Mouse (Mus musculus) limb, embryonic 10.5 days (tissue): ENCODE data around the gene Cryl1. TPM values are rescaled to one million over a fixed set of nuclear protein-coding genes. Genes with fewer than 3 reads are reported as not detected.
A peak's percentile ranks its signal among the peaks of the same experiment; 100 is the strongest.

ENCODE experiments used
- DNase-seq: peaks from one replicate; pipeline ENCODE4 v3.0.0-alpha.2; 2017; ENCODE audit warnings: low spot score
- H3K27ac ChIP-seq: fragments of 300-500 bp; sonication (generic); 2 replicates; pipeline ENCODE4 v1.5.1; 2016; ENCODE audit warnings: mild to moderate bottlenecking
- H3K27me3 ChIP-seq: fragments of 300-500 bp; sonication (generic); 2 replicates; pipeline ENCODE4 v1.6.1; 2016; ENCODE audit warnings: low read depth, mild to moderate bottlenecking; ENCODE audit not compliant: poor library complexity, severe bottlenecking
- H3K36me3 ChIP-seq: fragments of 300-500 bp; sonication (generic); 2 replicates; pipeline ENCODE4 v1.6.1; 2016; ENCODE audit warnings: mild to moderate bottlenecking, moderate library complexity
- H3K4me1 ChIP-seq: fragments of 300-500 bp; sonication (generic); 2 replicates; pipeline ENCODE4 v1.6.1; 2016
- H3K4me3 ChIP-seq: fragments of 300-500 bp; sonication (generic); 2 replicates; pipeline ENCODE4 v1.5.1; 2016; ENCODE audit warnings: mild to moderate bottlenecking, moderate library complexity
- H3K9me3 ChIP-seq: fragments of 300-500 bp; sonication (generic); replicated peaks from 2 replicates; pipeline ENCODE4 v1.6.1; 2016; ENCODE audit warnings: mild to moderate bottlenecking
- WGBS: fragments of 180-500 bp; shearing (Covaris S2); methylation state at CpG from one replicate; pipeline ENCODE4 v1.1.7; 2016; 5-methylcytosine and 5-hydroxymethylcytosine counted together
- polyA plus RNA-seq: library from polyadenylated mRNA; unstranded; fragments of >200 nt; fragmentation: Nextera tagmentation; extraction: Ambion mirVana; gene quantifications from 2 replicates; pipeline ENCODE4 v1.2.1, GENCODE M21; 2016

Gene Cryl1
- 9.3 and 12.7 TPM in 2 replicates for polyA plus RNA-seq

GRCm38 (mm10) chr14:57398065-57398757, at the start of gene Cryl1:
Gene Cryl1, minus strand, starts transcription at chr14:57398529.
- Histone ChIP-seq H3K9me3 (no peaks in the 10 kb centered on the region), H3K36me3 (no peaks in the 10 kb centered on the region), H3K27ac (peak within 1 kb of the TSS; percentile 88), H3K27me3 (peaks cover 14% of the 10 kb centered on the region), H3K4me1 (peaks cover 10% of the 10 kb centered on the region), H3K4me3 (peak within 1 kb of the TSS; percentile 69)
- 3% methylated on average over 43 of the region's 43 CpGs for WGBS
- DNase-seq = peak; percentile 94

DNA sequence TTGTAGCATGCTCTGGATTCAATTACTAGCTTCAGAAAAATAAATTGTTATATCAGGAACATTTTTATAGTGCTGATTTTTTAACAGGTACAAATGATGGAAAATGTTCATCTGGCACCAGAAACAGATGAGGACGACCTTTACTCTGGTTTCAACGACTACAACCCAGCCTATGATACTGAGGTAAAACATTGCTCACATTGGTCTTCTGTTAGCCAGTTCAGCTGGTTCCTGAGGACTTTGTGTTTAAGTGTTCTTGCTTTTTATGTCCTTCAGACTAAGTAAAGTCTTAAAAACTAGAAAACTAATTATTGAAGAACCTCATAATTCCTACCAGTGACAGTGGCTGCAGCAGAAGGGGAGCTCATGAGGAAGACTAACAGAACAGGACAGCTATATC, 32.1 kb upstream of the Cryl1 start:
- WGBS = 76% methylated on average over 2 of the region's 2 CpGs
- DNase-seq = no peak

GRCm38 (mm10) chr14:57424212-57424561, 25.9 kb upstream of the Cryl1 start:
- 1% methylated on average over 24 of the region's 24 CpGs for WGBS
- Histone ChIP-seq H3K4me1 (peaks cover 16% of the 10 kb centered on the region), H3K27ac (peak overlapping the region; percentile 86), H3K9me3 (no peaks in the 10 kb centered on the region), H3K27me3 (no peaks in the 10 kb centered on the region), H3K4me3 (peak overlapping the region; percentile 96), H3K36me3 (no peaks in the 10 kb centered on the region)
- no peak for DNase-seq

More for the DNA sequence above, 32.1 kb upstream of the Cryl1 start:
- H3K4me1 ChIP-seq = peaks cover 13% of the 10 kb centered on the region
- H3K27ac ChIP-seq = no peak overlapping the region
- H3K4me3 ChIP-seq = no peak overlapping the region
- H3K27me3 ChIP-seq = no peaks in the 10 kb centered on the region
- no peaks in the 10 kb centered on the region for H3K36me3 ChIP-seq
- no peaks in the 10 kb centered on the region for H3K9me3 ChIP-seq

- H3K9me3 ChIP-seq = no peaks in the 10 kb centered on the region
- H3K4me3 ChIP-seq = peak within 1 kb of the TSS; percentile 96
- DNase-seq = peak; percentile 96
- peaks cover 13% of the 10 kb centered on the region for H3K4me1 ChIP-seq
- H3K27me3 ChIP-seq = no peaks in the 10 kb centered on the region
- WGBS = 4% methylated on average over 42 of the region's 42 CpGs
- H3K27ac ChIP-seq = peak within 1 kb of the TSS; percentile 86
- H3K36me3 ChIP-seq = no peaks in the 10 kb centered on the region
These were observed 25.3 kb upstream of the Cryl1 start, which contains the start of gene Ift88 for GRCm38 (mm10) chr14:57423432-57424211. Gene Ift88, plus strand, starts transcription at chr14:57424062.

DNA sequence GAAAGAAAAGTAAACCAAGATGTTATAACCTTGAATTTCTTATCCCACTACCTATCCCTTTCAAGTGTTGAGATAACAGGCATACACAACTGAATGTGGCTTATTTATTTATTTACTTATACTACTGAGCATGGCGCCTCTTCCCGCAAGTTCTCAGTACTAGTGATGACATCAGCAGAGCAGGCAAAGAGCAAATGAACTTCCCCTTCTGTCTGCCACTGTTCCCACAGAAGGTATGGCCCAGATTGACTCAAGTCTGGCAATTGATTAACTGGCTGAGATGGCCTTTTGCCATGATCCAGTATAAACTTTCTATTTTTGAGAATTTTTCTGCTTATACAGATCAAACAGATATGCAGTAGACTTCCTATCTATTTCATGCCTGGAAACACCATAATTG, 18.9 kb upstream of the Cryl1 start:
- Histone ChIP-seq H3K4me1 (peaks cover 4% of the 10 kb centered on the region), H3K27ac (no peak overlapping the region), H3K4me3 (no peak overlapping the region), H3K36me3 (no peaks in the 10 kb centered on the region), H3K9me3 (no peaks in the 10 kb centered on the region), H3K27me3 (no peaks in the 10 kb centered on the region)
- no peak for DNase-seq
- 85% methylated on average over 2 of the region's 2 CpGs for WGBS

- H3K36me3 ChIP-seq = no peaks in the 10 kb centered on the region
- DNase-seq = no peak
- peaks cover 12% of the 10 kb centered on the region for H3K4me1 ChIP-seq
- no peak overlapping the region for H3K4me3 ChIP-seq
- H3K27ac ChIP-seq = no peak overlapping the region
- H3K27me3 ChIP-seq = no peaks in the 10 kb centered on the region
- WGBS = 70% methylated on average over 7 of the region's 7 CpGs
- no peaks in the 10 kb centered on the region for H3K9me3 ChIP-seq
These were observed 13.8 kb upstream of the Cryl1 start for GRCm38 (mm10) chr14:57412166-57412565.

DNA sequence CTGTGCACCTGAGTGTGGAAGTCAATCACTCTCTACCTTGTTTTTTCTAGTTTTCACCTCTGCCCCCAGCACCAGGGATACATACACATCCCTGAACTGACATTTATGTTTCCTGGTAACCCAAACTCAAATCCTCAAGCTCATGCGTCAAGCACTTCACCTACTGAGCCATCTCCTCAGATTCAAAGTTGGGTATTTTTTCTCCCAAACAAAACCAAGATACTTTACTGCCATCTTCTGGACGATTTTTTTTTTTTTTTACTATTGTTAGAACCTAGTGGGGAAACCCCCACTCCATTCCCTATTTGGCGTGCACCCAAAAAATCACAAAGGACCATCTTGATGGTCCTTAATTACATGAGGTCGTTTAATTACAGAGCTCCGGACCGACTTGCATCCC, 10.8 kb upstream of the Cryl1 start:
- DNase-seq = no peak
- H3K36me3 ChIP-seq = no peaks in the 10 kb centered on the region
- WGBS = 30% methylated on average over 6 of the region's 6 CpGs
- no peaks in the 10 kb centered on the region for H3K9me3 ChIP-seq
- no peak overlapping the region for H3K27ac ChIP-seq
- H3K4me3 ChIP-seq = no peak overlapping the region
- H3K4me1 ChIP-seq = peaks cover 15% of the 10 kb centered on the region
- H3K27me3 ChIP-seq = no peaks in the 10 kb centered on the region

GRCm38 (mm10) chr14:57408100-57408499, 9.8 kb upstream of the Cryl1 start:
- 83% methylated on average over 8 of the region's 8 CpGs for WGBS
- peaks cover 15% of the 10 kb centered on the region for H3K4me1 ChIP-seq
- H3K36me3 ChIP-seq = no peaks in the 10 kb centered on the region

GRCm38 (mm10) chr14:57407039-57407987, 9.0 kb upstream of the Cryl1 start:
- peaks cover 13% of the 10 kb centered on the region for H3K4me1 ChIP-seq
- H3K27ac ChIP-seq = peak overlapping the region; percentile 48
- no peaks in the 10 kb centered on the region for H3K9me3 ChIP-seq
- DNase-seq = peak; percentile 57
- H3K27me3 ChIP-seq = no peaks in the 10 kb centered on the region
- no peaks in the 10 kb centered on the region for H3K36me3 ChIP-seq
- peak overlapping the region; percentile 24 for H3K4me3 ChIP-seq
- 8% methylated on average over 12 of the region's 12 CpGs for whole genome bisulfite sequencing

More at GRCm38 (mm10) chr14:57408100-57408499, 9.8 kb upstream of the Cryl1 start:
- H3K27ac ChIP-seq = no peak overlapping the region
- no peaks in the 10 kb centered on the region for H3K9me3 ChIP-seq
- no peak overlapping the region for H3K4me3 ChIP-seq
- no peaks in the 10 kb centered on the region for H3K27me3 ChIP-seq
- DNase-seq = no peak

DNA sequence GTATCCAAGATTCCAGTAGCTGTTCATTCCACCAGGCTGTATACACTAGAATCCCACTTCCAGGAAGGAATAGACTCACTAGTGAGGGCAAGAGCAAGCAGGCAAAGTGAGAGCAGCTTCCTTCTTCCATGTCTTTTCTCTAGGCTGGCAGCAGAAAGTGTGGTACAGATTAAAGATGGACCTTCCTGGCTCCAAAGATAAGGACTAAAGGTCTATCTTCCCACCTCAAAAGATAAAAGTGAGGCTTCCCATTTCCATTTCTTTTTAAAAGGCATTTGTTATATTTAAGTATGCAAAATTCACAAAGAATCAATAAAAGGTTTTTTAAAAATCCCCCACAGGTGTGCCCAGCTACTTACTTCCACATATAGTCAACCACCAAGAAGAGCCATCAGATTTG, 4.5 kb upstream of the Cryl1 start:
- peaks cover 1% of the 10 kb centered on the region for H3K27me3 ChIP-seq
- H3K27ac ChIP-seq = no peak overlapping the region
- peaks cover 18% of the 10 kb centered on the region for H3K4me1 ChIP-seq
- DNase-seq = no peak
- H3K36me3 ChIP-seq = no peaks in the 10 kb centered on the region
- no peaks in the 10 kb centered on the region for H3K9me3 ChIP-seq
- no peak overlapping the region for H3K4me3 ChIP-seq

- 26% methylated on average over 13 of the region's 13 CpGs for WGBS
- Histone ChIP-seq H3K4me1 (peaks cover 10% of the 10 kb centered on the region), H3K36me3 (no peaks in the 10 kb centered on the region), H3K27me3 (peaks cover 14% of the 10 kb centered on the region), H3K4me3 (peak overlapping the region; percentile 69), H3K9me3 (no peaks in the 10 kb centered on the region), H3K27ac (no peak overlapping the region; the same call in 1 of the 2 replicates)
- no peak for DNase-seq
These were observed 591 bp upstream of the Cryl1 start for GRCm38 (mm10) chr14:57398813-57399427.

- Histone ChIP-seq H3K4me1 (peaks cover 10% of the 10 kb centered on the region), H3K27me3 (peaks cover 14% of the 10 kb centered on the region), H3K27ac (no peak overlapping the region), H3K36me3 (no peaks in the 10 kb centered on the region), H3K4me3 (no peak overlapping the region), H3K9me3 (no peaks in the 10 kb centered on the region)
- WGBS = 85% methylated on average over 5 of the region's 5 CpGs
- no peak for DNase-seq
These were observed 1.1 kb downstream of the Cryl1 start for GRCm38 (mm10) chr14:57397221-57397620.
